Comparison of ENCODE assay signal across 8 mouse cellular contexts in genomic region chr11:69799394-69800137, GRCm38 (mm10). TPM values are rescaled to one million over a fixed set of nuclear protein-coding genes. Genes with fewer than 3 reads are reported as not detected.
DNase-seq lines count a peak whose midpoint lies in the region; ATAC-seq lines count a peak whose summit lies in the region.

No protein-coding gene starts in this region.

- H3K9me3 ChIP-seq in liver, embryonic 11.5 days (ENCODE audit: control insufficient read depth, low read length) = no peaks in the 10 kb centered on the region
- no peaks in the 10 kb centered on the region for H3K9me3 ChIP-seq in neural tube, embryonic 14.5 days (ENCODE audit: control insufficient read depth, low read length)

- no peak overlapping the region for H3K4me3 ChIP-seq in liver, embryonic 11.5 days (ENCODE audit: low read depth, low read length)
- H3K4me3 ChIP-seq in neural tube, embryonic 14.5 days (ENCODE audit: low read depth, low read length) = peak overlapping the region; percentile 55

- no peaks in the 10 kb centered on the region for H3K36me3 ChIP-seq in liver, embryonic 11.5 days (ENCODE audit: control insufficient read depth, insufficient read depth, low read length)
- 0 out of 2 replicates have a peak, but pooled peaks cover 4% of the 10 kb centered on the region for H3K36me3 ChIP-seq in neural tube, embryonic 14.5 days (ENCODE audit: control insufficient read depth, insufficient read depth, low read length)

- ATAC-seq in liver, embryonic 11.5 days (replicated peaks; ENCODE audit: low FRiP score) = no peak
- no peak for ATAC-seq in neural tube, embryonic 14.5 days (ENCODE audit: low read depth)

- no peak for DNase-seq in liver, embryonic 11.5 days (ENCODE audit: low spot score)
- DNase-seq in liver = no peak
- peak; percentile 63 for DNase-seq in embryo, embryonic 10.5 days (ENCODE audit: low spot score)
- DNase-seq in induced T-regulatory cell, adult 2 months (ENCODE audit: low read depth) = peak; percentile 36
- no peak for DNase-seq in thymus, postnatal 0 days (ENCODE audit: low spot score)
- no peak for DNase-seq in ovary, postnatal 10 days (ENCODE audit: low spot score)
- DNase-seq in right cerebral cortex, postnatal 4 days = no peak

- whole genome bisulfite sequencing in liver, embryonic 11.5 days = 37% methylated on average over 12 of the region's 12 CpGs
- 7% methylated on average over 12 of the region's 12 CpGs for WGBS in neural tube, embryonic 14.5 days

- H3K4me1 ChIP-seq in liver, embryonic 11.5 days (replicated peaks; ENCODE audit: control insufficient read depth, insufficient read depth, low read length) = peaks cover 43% of the 10 kb centered on the region
- H3K4me1 ChIP-seq in neural tube, embryonic 14.5 days (ENCODE audit: control insufficient read depth, insufficient read depth, low read length) = peaks cover 38% of the 10 kb centered on the region

- H3K27me3 ChIP-seq in liver, embryonic 11.5 days (replicated peaks; ENCODE audit: control insufficient read depth, insufficient read depth, low read length) = peaks cover 75% of the 10 kb centered on the region
- peaks cover 3% of the 10 kb centered on the region; the same call in 1 of the 2 replicates for H3K27me3 ChIP-seq in neural tube, embryonic 14.5 days (ENCODE audit: control insufficient read depth, insufficient read depth, low read length)

- peak overlapping the region; percentile 94 for H3K4me2 ChIP-seq in liver, embryonic 11.5 days
- H3K4me2 ChIP-seq in neural tube, embryonic 14.5 days (ENCODE audit: low read depth, low read length) = peak overlapping the region; percentile 96

- no peak overlapping the region for H3K9ac ChIP-seq in liver, embryonic 11.5 days (ENCODE audit: low read depth, low read length)
- H3K9ac ChIP-seq in neural tube, embryonic 14.5 days (replicated peaks; ENCODE audit: low read depth, low read length) = peak overlapping the region; percentile 71; the same call in 1 of the 2 replicates

- no peak overlapping the region for H3K27ac ChIP-seq in liver, embryonic 11.5 days (ENCODE audit: low read depth, low read length)
- peak overlapping the region; percentile 95 for H3K27ac ChIP-seq in neural tube, embryonic 14.5 days (ENCODE audit: low read depth, low read length)

RNA-seq across cellular contexts. Expression of gene Fgf11, which starts 2.1 kb away (rescaled TPM):
- polyA plus RNA-seq in liver, embryonic 11.5 days (2014; fragmentation: Nextera tagmentation; extraction: Ambion mirVana) = 1.2 TPM in 2 replicates
- polyA plus RNA-seq in neural tube, embryonic 14.5 days (2014; fragmentation: Nextera tagmentation; extraction: Ambion mirVana) = 6.4 and 9.1 TPM in 2 replicates
- polyA plus RNA-seq in thymus, postnatal 0 days (2015; fragmentation: Nextera tagmentation; extraction: Ambion mirVana) = 0.65 and 0.84 TPM in 2 replicates

RNA-seq across cellular contexts. Expression of gene Chrnb1, which starts 3.8 kb away (rescaled TPM):
- 1.3 and 1.4 TPM in 2 replicates for polyA plus RNA-seq in liver, embryonic 11.5 days (2014; fragmentation: Nextera tagmentation; extraction: Ambion mirVana)
- polyA plus RNA-seq in neural tube, embryonic 14.5 days (2014; fragmentation: Nextera tagmentation; extraction: Ambion mirVana) = 0.78 and 1.3 TPM in 2 replicates
- 3.2 and 3.4 TPM in 2 replicates for polyA plus RNA-seq in thymus, postnatal 0 days (2015; fragmentation: Nextera tagmentation; extraction: Ambion mirVana)

RNA-seq across cellular contexts. Expression of gene Tmem102, which starts 5.9 kb away (rescaled TPM):
- polyA plus RNA-seq in liver, embryonic 11.5 days (2014; fragmentation: Nextera tagmentation; extraction: Ambion mirVana) = 0.96 and 1.2 TPM in 2 replicates
- polyA plus RNA-seq in neural tube, embryonic 14.5 days (2014; fragmentation: Nextera tagmentation; extraction: Ambion mirVana) = 0.68 and 0.76 TPM in 2 replicates
- 11.2 and 12.8 TPM in 2 replicates for polyA plus RNA-seq in thymus, postnatal 0 days (2015; fragmentation: Nextera tagmentation; extraction: Ambion mirVana)

RNA-seq across cellular contexts. Expression of gene Gm39566, which starts 15.5 kb away (rescaled TPM):
- polyA plus RNA-seq in liver, embryonic 11.5 days (2014; fragmentation: Nextera tagmentation; extraction: Ambion mirVana) = not detected in 2 replicates
- not detected in 2 replicates for polyA plus RNA-seq in neural tube, embryonic 14.5 days (2014; fragmentation: Nextera tagmentation; extraction: Ambion mirVana)
- not detected in 2 replicates for polyA plus RNA-seq in thymus, postnatal 0 days (2015; fragmentation: Nextera tagmentation; extraction: Ambion mirVana)

RNA-seq across cellular contexts. Expression of gene Spem2, which starts 18.7 kb away (rescaled TPM):
- polyA plus RNA-seq in liver, embryonic 11.5 days (2014; fragmentation: Nextera tagmentation; extraction: Ambion mirVana) = not detected in 2 replicates
- 0.16 TPM in 1 of 2 replicates, not detected in the other for polyA plus RNA-seq in neural tube, embryonic 14.5 days (2014; fragmentation: Nextera tagmentation; extraction: Ambion mirVana)
- not detected in 2 replicates for polyA plus RNA-seq in thymus, postnatal 0 days (2015; fragmentation: Nextera tagmentation; extraction: Ambion mirVana)

Comparison
In these comparisons a context has a peak if more than half of its experiments do, and no peak if none do; other contexts are left out.
1. DNase-seq: peak in embryo, embryonic 10.5 days (single experiment) and induced T-regulatory cell, adult 2 months (single experiment); none in liver, embryonic 11.5 days (single experiment), liver (single experiment), thymus, postnatal 0 days (single experiment), ovary, postnatal 10 days (single experiment) and right cerebral cortex, postnatal 4 days (single experiment).